Mouse (Mus musculus) hematopoietic stem cell, adult 5-6 weeks (primary cell): ENCODE data around the gene Cradd. TPM values are rescaled to one million over a fixed set of nuclear protein-coding genes. Genes with fewer than 3 reads are reported as not detected.

ENCODE experiments used
- ATAC-seq, 2 experiments: fragments of 125-278 bp in 1 of 2; replicated peaks in 1 of 2; 2 replicates each; pipeline ENCODE4 v1.8.0; 2016 to 2017; ENCODE audit warnings: inconsistent platforms in 2 of 2, mild to moderate bottlenecking in 2 of 2, moderate number of reproducible peaks in 2 of 2, low read depth in 1 of 2, moderate TSS enrichment in 1 of 2; ENCODE audit not compliant: low FRiP score in 2 of 2, poor library complexity in 2 of 2, severe bottlenecking in 2 of 2, insufficient read depth in 1 of 2, low TSS enrichment in 1 of 2
- total RNA-seq: library from RNA; stranded (forward); fragments of 172-1452, 232-1000 nt; gene quantifications from 2 replicates; pipeline ENCODE4 v1.2.3, GENCODE M21; 2017

Cradd gene
- total RNA-seq, 1 experiment from 2014 or later = 5.4 TPM

DNA sequence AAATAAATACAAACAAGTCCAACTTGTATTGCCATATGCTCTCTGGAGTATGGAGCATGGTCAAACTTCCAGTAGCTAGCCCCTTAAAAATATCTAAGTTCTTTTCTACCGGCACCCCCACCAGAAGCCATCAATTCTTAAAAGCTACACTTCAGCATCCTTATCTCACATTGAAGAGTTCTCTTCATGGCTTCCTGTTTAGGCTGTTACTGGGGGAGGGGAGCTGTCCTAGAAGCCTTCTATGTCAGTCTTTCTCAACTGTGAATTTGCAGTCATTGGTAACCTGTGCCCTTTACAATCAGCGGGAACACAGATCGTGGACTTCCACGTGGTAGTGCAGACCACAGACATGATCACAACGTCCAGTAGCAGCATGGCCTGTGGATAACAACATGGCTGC is 31.7 kb downstream of the Cradd start:
- ATAC-seq = no peak

DNA sequence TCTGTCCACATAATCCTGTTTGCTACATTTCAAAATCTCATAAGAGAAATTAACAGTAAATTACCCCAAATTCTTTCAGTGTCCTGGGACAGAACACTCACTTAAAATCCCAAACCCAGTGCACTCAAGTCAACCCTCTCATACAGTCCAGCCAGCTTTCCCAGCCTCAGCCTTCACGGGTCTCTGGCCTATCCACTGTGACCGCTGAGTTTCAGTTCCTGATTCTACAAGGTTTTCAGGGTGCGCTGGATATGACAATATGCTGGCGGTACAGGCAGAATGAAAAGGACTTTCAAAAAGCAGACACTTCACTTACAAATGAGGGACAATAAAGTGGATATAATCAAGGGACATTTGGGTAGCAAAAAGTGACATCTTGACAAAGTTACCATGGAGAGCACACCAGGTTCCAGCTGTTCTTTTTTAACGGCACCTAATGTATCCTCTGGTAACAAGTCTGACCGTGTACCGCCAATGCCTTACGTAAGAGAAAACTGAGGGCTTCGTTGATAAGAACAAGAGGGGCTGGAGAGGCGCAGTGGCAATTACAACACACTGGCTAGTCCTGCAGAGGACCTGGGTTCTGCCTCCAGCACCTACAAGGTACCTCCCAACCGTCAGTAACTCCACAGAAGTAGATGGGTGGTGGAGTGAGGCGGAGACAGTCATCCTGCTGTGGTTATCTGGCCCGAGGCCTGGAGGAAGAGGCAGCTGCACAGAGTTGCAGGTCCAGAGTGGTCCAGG is 32.6 kb downstream of the Cradd start:
- peak; percentile 81 to 90 for ATAC-seq

DNA sequence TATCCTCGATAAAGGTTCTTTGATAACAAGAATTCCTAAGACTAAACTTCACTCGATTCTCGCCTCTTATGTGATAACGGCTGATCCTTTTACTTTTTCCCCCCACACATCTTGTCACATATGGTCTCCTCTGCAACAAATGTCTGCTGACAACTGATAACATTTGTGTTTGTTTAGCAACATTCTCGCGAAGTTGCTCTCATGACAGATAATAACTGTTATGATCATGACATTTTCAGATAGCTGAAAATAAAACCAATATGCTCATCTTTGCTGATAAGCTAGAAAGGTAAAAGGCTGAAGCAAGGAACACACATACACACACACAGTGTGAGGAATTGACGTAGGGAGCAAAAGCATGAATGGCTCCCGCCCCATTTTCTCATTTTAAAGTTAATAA is 34.1 kb downstream of the Cradd start:
- no peak for ATAC-seq

DNA sequence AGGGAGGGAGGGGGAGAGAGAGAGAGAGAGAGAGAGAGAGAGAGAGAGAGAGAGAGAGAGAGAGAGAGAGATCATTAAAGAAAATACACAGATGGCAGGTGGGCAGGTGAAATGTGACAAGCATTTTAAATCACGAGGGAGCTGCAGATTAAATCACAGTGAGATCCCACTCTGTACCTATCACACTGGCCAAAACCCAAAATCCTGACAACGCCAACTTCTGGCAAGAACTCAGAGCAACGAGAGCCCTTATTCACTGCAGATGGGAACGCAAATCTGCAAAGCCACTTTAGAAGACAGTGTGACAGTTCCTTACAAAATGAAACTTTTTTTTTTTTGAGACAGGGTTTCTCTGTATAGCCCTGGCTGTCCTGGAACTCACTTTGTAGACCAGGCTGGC is 35.7 kb downstream of the Cradd start:
- no peak for ATAC-seq

DNA sequence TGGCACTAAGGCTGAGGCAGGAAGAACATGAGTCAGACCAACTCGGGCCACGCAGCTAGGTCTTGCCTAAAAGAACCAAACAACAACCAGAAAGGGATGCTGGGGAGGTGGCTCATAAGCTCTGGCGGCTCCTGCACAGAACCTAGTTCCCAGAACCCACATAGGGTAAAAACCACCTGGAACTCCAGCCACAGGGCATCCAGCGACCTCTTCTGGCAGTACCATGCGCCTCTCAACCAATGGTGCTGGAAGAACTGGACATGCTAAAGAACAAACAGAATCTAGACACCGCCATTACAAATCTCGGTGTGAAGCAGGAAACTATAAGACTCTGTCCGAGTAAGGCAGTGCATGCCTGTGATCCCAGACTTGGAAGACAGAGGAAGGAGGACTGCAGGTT is 36.6 kb downstream of the Cradd start:
- no peak for ATAC-seq

DNA sequence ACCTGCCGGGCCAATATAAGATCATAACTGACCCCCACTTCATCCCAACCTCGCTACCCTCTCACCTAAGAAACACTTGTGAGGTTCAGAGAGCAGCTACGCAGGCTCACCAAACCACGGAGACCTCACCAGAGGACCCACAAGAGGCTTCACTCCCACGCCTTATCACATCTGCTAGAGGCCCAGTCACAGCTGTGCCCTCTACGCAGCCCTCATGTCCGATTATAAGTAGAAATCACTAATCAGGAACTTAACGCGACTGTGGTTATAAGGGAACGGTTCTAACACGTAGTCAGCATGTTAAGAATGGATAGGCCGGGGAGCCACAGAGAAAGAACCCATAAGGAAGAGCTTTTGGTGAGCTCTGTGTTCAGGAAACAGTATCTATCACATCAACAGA is 40.5 kb downstream of the Cradd start:
- ATAC-seq = no peak

DNA sequence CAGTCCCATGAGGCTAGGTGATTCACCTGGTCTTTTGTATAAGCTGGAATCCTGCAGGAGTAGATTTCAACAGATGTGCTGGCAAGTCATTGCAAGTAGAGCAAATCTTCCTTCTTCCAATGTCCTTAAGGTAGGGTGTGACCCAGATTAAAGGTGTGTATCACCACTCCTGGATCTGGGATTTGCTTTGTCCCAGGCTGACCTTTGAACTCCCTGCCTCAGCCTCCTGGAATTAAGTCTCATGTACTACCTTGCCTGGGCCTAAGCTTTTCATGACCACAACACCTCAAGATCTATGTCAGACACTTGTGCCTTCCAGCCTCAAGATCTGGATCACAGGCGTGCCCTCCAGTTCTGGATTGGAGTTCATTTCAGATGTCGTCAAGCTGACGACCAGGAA is 41.9 kb downstream of the Cradd start:
- no peak for ATAC-seq

GRCm38 (mm10) chr10:95281466-95281990 is 42.4 kb downstream of the Cradd start:
- ATAC-seq = no peak

GRCm38 (mm10) chr10:95280327-95280726 is 43.6 kb downstream of the Cradd start:
- ATAC-seq = no peak

GRCm38 (mm10) chr10:95279459-95279858 is 44.5 kb downstream of the Cradd start:
- ATAC-seq = no peak

DNA sequence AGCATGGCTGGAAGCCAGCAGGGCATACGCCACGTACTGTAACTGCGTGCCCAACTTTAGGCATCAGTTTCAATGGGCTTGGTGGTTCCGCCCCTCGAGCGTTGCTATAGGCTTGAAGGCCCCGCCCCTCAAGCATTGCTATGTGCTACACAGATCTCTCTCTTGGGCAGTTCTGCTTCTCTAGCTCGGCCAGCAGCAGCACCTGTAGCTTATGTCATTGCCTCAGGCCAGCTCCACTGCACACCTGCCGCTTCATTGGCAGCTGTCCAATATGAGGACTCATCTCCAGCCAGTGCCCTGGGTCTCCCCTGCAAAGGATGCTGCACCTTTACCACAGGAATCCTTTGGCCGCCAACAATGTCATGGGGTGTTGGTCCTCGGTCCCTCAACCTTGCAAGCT is 45.8 kb downstream of the Cradd start:
- no peak; a peak in 1 of 4 replicates for ATAC-seq

DNA sequence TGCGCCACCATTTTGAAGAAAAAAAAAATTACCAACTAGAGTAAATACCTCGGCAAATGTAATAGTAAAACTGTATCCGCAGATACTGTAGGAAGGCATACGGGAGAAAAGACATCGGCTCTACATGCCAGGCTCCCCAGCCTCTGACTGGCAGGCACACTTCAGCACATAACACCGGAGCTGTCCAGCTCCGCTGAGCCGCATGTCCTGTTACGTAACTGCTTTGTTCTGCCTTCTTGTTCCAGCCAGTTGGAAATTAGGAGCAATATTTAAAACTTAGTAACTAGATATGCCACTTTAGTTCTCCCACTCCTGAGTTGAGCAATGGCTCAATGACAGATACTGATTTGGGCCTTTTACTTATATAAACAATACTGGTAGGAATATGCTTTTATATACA is 48.4 kb downstream of the Cradd start:
- no peak for ATAC-seq

GRCm38 (mm10) chr10:95273226-95273625 is 50.7 kb downstream of the Cradd start:
- no peak for ATAC-seq

DNA sequence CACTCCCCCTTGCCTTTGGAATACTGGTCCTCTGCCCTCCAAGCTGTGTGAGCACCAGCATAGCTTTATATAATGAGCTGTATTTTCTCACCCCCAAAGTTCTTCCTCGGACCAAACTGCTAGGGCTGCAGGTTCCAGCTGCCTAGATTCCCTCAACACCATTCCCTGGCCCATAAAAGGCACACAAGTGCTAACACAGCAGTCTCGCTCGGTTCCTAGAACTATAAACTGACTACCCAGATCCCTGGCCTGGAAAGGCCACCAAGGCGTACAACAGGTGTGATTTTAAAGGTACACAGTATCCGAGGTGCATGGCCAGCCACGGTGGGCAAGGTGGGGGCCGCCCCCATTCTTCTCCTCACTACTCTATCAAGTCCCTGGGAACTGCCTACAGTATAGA is 54.8 kb downstream of the Cradd start:
- ATAC-seq = no peak

DNA sequence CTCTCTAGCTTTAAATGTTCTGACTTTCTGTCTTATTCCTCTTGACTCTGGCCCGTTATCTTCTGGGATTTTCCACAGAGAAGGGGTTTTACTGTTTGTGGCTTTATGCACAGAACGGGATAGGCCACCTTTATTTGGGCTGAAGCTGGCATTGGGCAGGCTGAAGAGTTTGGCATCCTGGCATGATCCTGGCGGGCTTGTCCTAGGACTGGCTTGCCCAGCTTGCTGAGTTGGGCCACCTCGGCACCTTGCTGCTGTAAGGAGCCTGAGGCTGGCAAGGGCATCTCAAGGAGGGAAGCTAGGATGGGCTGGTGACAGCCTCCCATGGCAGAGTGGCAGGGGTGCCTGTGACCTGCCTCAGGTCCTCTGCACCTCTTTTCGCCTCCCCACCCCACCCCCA is 55.6 kb downstream of the Cradd start:
- ATAC-seq = no peak

GRCm38 (mm10) chr10:95266983-95267382 is 57.0 kb downstream of the Cradd start:
- ATAC-seq = no peak

DNA sequence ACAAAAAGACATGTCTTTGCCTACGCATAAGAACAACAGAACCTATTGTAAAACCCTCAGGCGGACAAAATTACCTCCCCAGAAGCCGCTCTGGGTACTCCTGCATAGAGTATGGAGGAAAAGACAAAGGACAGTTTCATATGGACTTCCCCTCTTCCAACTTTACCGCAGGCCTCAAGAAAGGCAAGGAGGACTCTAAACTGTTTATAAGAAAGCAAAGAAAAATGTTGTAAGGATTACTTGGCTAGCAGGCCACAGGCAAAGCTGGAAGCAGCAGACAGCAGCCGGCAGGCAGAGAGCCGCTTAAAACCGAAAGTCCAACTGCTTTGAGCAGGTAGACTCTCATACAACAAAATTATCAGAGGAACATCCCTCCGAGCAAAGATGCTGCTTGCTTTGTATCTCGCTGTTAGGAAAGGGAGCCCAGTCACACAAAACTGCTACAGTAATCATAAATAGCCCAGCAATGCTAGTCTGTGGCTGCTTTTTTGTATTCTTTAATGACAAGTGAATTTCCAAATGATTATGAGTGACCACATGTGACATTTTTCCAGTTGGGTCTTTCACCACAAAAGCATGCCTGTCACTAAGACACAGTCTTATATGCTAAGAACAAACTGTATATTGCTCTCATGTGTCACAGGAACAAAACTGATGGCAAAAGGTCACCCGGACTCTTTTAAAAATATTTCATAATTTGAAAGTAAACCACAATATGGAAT is 57.7 kb downstream of the Cradd start:
- ATAC-seq = 0 out of 4 replicates have a peak, but pooled peaks have one; percentile 18 to 19

DNA sequence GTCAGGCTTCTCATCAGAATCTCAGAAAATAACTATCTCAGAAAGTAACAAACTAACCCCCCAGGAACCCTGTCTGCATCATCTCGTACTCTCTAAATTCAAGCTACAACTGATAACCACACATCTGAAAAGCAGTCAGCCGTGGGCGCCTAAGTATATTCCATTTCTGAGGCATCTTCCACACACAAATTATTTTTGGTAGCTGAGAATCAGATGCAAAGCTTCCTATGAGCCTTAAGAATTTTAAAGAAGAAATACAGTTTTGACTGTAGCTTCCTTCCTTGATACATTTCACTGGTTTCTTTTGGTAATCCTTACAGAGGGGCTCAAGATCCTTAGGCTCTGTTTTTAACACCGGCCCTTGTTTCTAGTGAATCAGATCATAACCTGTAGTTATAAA is 58.4 kb downstream of the Cradd start:
- ATAC-seq = no peak
